Mouse (Mus musculus) liver, embryonic 14.5 days (tissue): ENCODE results near the gene Rmnd5a. TPM values are rescaled to one million over a fixed set of nuclear protein-coding genes. Genes with fewer than 3 reads are reported as not detected.

Experiments used
- ATAC-seq: fragments of 200-750 bp; cut with Nextera tagmentation; 2 replicates; pipeline ENCODE4 v1.8.0; 2017; ENCODE audit warnings: moderate number of reproducible peaks, mild to moderate bottlenecking, moderate library complexity; ENCODE audit not compliant: insufficient read depth
- DNase-seq, 3 experiments: peaks; one replicate each; pipeline ENCODE4 v3.0.0-alpha.2; 2012 to 2013; ENCODE audit warnings: low read depth in 3 of 3, low spot score in 3 of 3
- H3K27ac ChIP-seq: fragments of 300-500 bp; sonication (generic); 2 replicates; pipeline ENCODE4 v1.5.1; 2014; ENCODE audit warnings: moderate library complexity, mild to moderate bottlenecking, control low read depth, inconsistent platforms
- H3K27me3 ChIP-seq: fragments of 300-500 bp; sonication (generic); 2 replicates; pipeline ENCODE4 v1.6.1; 2014; ENCODE audit warnings: mild to moderate bottlenecking, low read length, moderate library complexity; ENCODE audit not compliant: control insufficient read depth, insufficient read depth
- H3K36me3 ChIP-seq: fragments of 300-500 bp; sonication (generic); replicated peaks from 2 replicates; pipeline ENCODE4 v1.6.1; 2014; ENCODE audit warnings: low read depth; ENCODE audit not compliant: control insufficient read depth, insufficient read depth
- H3K4me1 ChIP-seq, 2 experiments: fragments of 200-500 bp in 1 of 2; fragments of 300-500 bp in 1 of 2; sonication (generic) in 1 of 2; replicated peaks; 2 replicates each; pipeline ENCODE4 v1.6.1; 2012 to 2014; ENCODE audit warnings: antibody characterized with exemption in 1 of 2, inconsistent platforms in 1 of 2, low read length in 1 of 2; ENCODE audit not compliant: control insufficient read depth in 2 of 2, insufficient read depth in 2 of 2
- H3K4me2 ChIP-seq: fragments of 300-500 bp; sonication (generic); 2 replicates; pipeline ENCODE4 v1.6.1; 2014; ENCODE audit warnings: low read depth, mild to moderate bottlenecking, control low read depth, moderate library complexity
- H3K4me3 ChIP-seq, 2 experiments: fragments of 200-500 bp in 1 of 2; fragments of 300-500 bp in 1 of 2; sonication (generic) in 1 of 2; 2 replicates each; pipeline ENCODE4 v1.5.1; 2012 to 2014; ENCODE audit warnings: low read depth in 2 of 2, low read length in 2 of 2, mild to moderate bottlenecking in 2 of 2, control low read depth in 1 of 2, inconsistent platforms in 1 of 2, moderate library complexity in 1 of 2; ENCODE audit not compliant: insufficient read depth in 1 of 2
- H3K9ac ChIP-seq: fragments of 300-500 bp; sonication (generic); replicated peaks from 2 replicates; pipeline ENCODE4 v1.6.1; 2014; ENCODE audit warnings: mild to moderate bottlenecking, control low read depth, moderate library complexity
- H3K9me3 ChIP-seq: fragments of 300-500 bp; sonication (generic); 2 replicates; pipeline ENCODE4 v1.6.1; 2016; ENCODE audit warnings: low read length, mixed read lengths; ENCODE audit not compliant: control insufficient read depth
- CTCF ChIP-seq: IDR thresholded peaks from 2 replicates; pipeline ENCODE4 v1.5.1; 2016; ENCODE audit warnings: antibody characterized with exemption, low read depth, control low read depth
- EP300 ChIP-seq: IDR thresholded peaks from 2 replicates; pipeline ENCODE4 v1.6.1; 2016; ENCODE audit warnings: antibody characterized with exemption, low read depth
- WGBS: fragments of 180-500 bp; shearing (Covaris S2); extraction: QIAGEN DNeasy Blood & Tissue Kit; methylation state at CpG from one replicate; pipeline ENCODE4 v1.1.7; 2014; ENCODE audit not compliant: insufficient replicate concordance; 5-methylcytosine and 5-hydroxymethylcytosine counted together
- polyA plus RNA-seq, 2 experiments: library from polyadenylated mRNA; depleted of rRNA in 1 of 2; stranded (reverse) in 1 of 2; unstranded in 1 of 2; fragments of >200 nt; fragmentation: Nextera tagmentation in 1 of 2; extraction: Ambion mirVana in 1 of 2; gene quantifications; 2 replicates each; pipeline versions ENCODE4 v1.2.1 to v1.2.3; 2012 to 2014

Rmnd5a gene
- polyA plus RNA-seq, 2 experiments, result 4.5 to 14.8 TPM

- H3K9me3 ChIP-seq, result no peaks in the 10 kb centered on the region
- H3K36me3 ChIP-seq, result no peaks in the 10 kb centered on the region
- H3K27ac ChIP-seq, result no peak overlapping the region
- WGBS, result 83% methylated on average over 9 of the region's 9 CpGs
- no peak overlapping the region for H3K4me2 ChIP-seq
- H3K4me1 ChIP-seq, result no peaks in the 10 kb centered on the region
- H3K9ac ChIP-seq, result no peak overlapping the region
- DNase-seq (no peak), ATAC-seq (no peak)
- H3K27me3 ChIP-seq, result no peaks in the 10 kb centered on the region
- no peak overlapping the region for H3K4me3 ChIP-seq
- TF ChIP-seq EP300 (no peak), CTCF (peak; percentile 39)
These were observed 92.4 kb downstream of the Rmnd5a start for GRCm38 (mm10) chr6:71348006-71348405.

GRCm38 (mm10) chr6:71341179-71341578, 99.3 kb downstream of the Rmnd5a start:
- no peak overlapping the region for H3K27ac ChIP-seq
- no peaks in the 10 kb centered on the region for H3K36me3 ChIP-seq
- no peak overlapping the region for H3K4me2 ChIP-seq
- H3K27me3 ChIP-seq, result no peaks in the 10 kb centered on the region
- WGBS, result 66% methylated on average over 9 of the region's 9 CpGs
- TF ChIP-seq EP300, result no peak
- no peak for TF ChIP-seq CTCF
- H3K9me3 ChIP-seq, result no peaks in the 10 kb centered on the region
- no peak overlapping the region for H3K4me3 ChIP-seq
- no peaks in the 10 kb centered on the region for H3K4me1 ChIP-seq
- DNase-seq (no peak), ATAC-seq (no peak)
- H3K9ac ChIP-seq, result no peak overlapping the region

GRCm38 (mm10) chr6:71339351-71339750, 101.1 kb downstream of the Rmnd5a start:
- ATAC-seq, result no peak
- H3K4me1 ChIP-seq, result no peaks in the 10 kb centered on the region
- TF ChIP-seq CTCF (no peak), EP300 (no peak)

GRCm38 (mm10) chr6:71338941-71339340, 101.5 kb downstream of the Rmnd5a start:
- no peak overlapping the region for H3K4me2 ChIP-seq
- H3K9me3 ChIP-seq, result no peaks in the 10 kb centered on the region
- H3K36me3 ChIP-seq, result no peaks in the 10 kb centered on the region
- H3K9ac ChIP-seq, result no peak overlapping the region
- WGBS, result 63% methylated on average over 3 of the region's 3 CpGs
- TF ChIP-seq EP300 (no peak), CTCF (no peak)
- H3K27me3 ChIP-seq, result no peaks in the 10 kb centered on the region
- no peaks in the 10 kb centered on the region for H3K4me1 ChIP-seq
- no peak overlapping the region for H3K27ac ChIP-seq
- DNase-seq (no peak), ATAC-seq (no peak)
- H3K4me3 ChIP-seq, result no peak overlapping the region

More at GRCm38 (mm10) chr6:71339351-71339750, 101.1 kb downstream of the Rmnd5a start:
- no peak overlapping the region for H3K27ac ChIP-seq
- no peak for DNase-seq
- no peaks in the 10 kb centered on the region for H3K27me3 ChIP-seq
- no peak overlapping the region for H3K4me3 ChIP-seq
- H3K36me3 ChIP-seq, result no peaks in the 10 kb centered on the region
- H3K4me2 ChIP-seq, result no peak overlapping the region
- H3K9ac ChIP-seq, result no peak overlapping the region
- WGBS, result 65% methylated on average over 4 of the region's 4 CpGs
- no peaks in the 10 kb centered on the region for H3K9me3 ChIP-seq

Other genes with a start within 250 kb of the Rmnd5a start
- 84.6 and 179 TPM in 2 replicates for gene Fabp1, start 240.8 kb downstream of the Rmnd5a start, polyA plus RNA-seq (2012; rRNA removed)
- gene Fabp1, start 240.8 kb downstream of the Rmnd5a start, polyA plus RNA-seq (2014; fragmentation: Nextera tagmentation; extraction: Ambion mirVana), result 356 and 360 TPM in 2 replicates
- gene Krcc1, start 169.0 kb downstream of the Rmnd5a start, polyA plus RNA-seq (2012; rRNA removed), result 7.6 and 11.1 TPM in 2 replicates
- 23.0 and 26.4 TPM in 2 replicates for gene Krcc1, start 169.0 kb downstream of the Rmnd5a start, polyA plus RNA-seq (2014; fragmentation: Nextera tagmentation; extraction: Ambion mirVana)
- gene Smyd1, start 118.4 kb downstream of the Rmnd5a start, polyA plus RNA-seq (2012; rRNA removed), result 0.04 and 0.08 TPM in 2 replicates
- gene Smyd1, start 118.4 kb downstream of the Rmnd5a start, polyA plus RNA-seq (2014; fragmentation: Nextera tagmentation; extraction: Ambion mirVana), result 0.11 TPM in 1 of 2 replicates, not detected in the other
- gene Cd8b1, start 117.8 kb downstream of the Rmnd5a start, polyA plus RNA-seq (2012; rRNA removed), result not detected in 2 replicates
- not detected in 2 replicates for gene Cd8b1, start 117.8 kb downstream of the Rmnd5a start, polyA plus RNA-seq (2014; fragmentation: Nextera tagmentation; extraction: Ambion mirVana)
- gene Cd8a, start 67.2 kb downstream of the Rmnd5a start, polyA plus RNA-seq (2012; rRNA removed), result not detected in 2 replicates
- not detected in 2 replicates for gene Cd8a, start 67.2 kb downstream of the Rmnd5a start, polyA plus RNA-seq (2014; fragmentation: Nextera tagmentation; extraction: Ambion mirVana)
- gene Rnf103, start 53.3 kb upstream of the Rmnd5a start, polyA plus RNA-seq (2012; rRNA removed), result 3.8 and 5.0 TPM in 2 replicates
- gene Rnf103, start 53.3 kb upstream of the Rmnd5a start, polyA plus RNA-seq (2014; fragmentation: Nextera tagmentation; extraction: Ambion mirVana), result 7.2 and 7.8 TPM in 2 replicates
- gene Chmp3, start 103.2 kb upstream of the Rmnd5a start, polyA plus RNA-seq (2012; rRNA removed), result 16.2 and 21.9 TPM in 2 replicates
- gene Chmp3, start 103.2 kb upstream of the Rmnd5a start, polyA plus RNA-seq (2014; fragmentation: Nextera tagmentation; extraction: Ambion mirVana), result 34.3 and 35.6 TPM in 2 replicates
- gene Kdm3a, start 192.4 kb upstream of the Rmnd5a start, polyA plus RNA-seq (2012; rRNA removed), result 8.8 and 11.8 TPM in 2 replicates
- 8.6 and 8.9 TPM in 2 replicates for gene Kdm3a, start 192.4 kb upstream of the Rmnd5a start, polyA plus RNA-seq (2014; fragmentation: Nextera tagmentation; extraction: Ambion mirVana)